Mouse (Mus musculus) hindbrain, embryonic 13.5 days (tissue): ENCODE data around the gene Gm10518. TPM values are rescaled to one million over a fixed set of nuclear protein-coding genes. Genes with fewer than 3 reads are reported as not detected.
"Not testable (repeated sequence)": the region's sequence is repeated elsewhere in the genome, so short reads cannot be mapped to it uniquely, and the experiment has no call there.

Source experiments
- ATAC-seq: fragments of 200-750 bp; cut with Nextera tagmentation; 2 replicates; pipeline ENCODE4 v1.8.0; 2017; ENCODE audit warnings: moderate TSS enrichment; ENCODE audit not compliant: low FRiP score
- H3K27ac ChIP-seq: fragments of 300-500 bp; sonication (generic); 2 replicates; pipeline ENCODE4 v1.5.1; 2015; ENCODE audit warnings: inconsistent platforms, mild to moderate bottlenecking, moderate library complexity
- H3K27me3 ChIP-seq: fragments of 300-500 bp; sonication (generic); 2 replicates; pipeline ENCODE4 v1.6.1; 2015; ENCODE audit warnings: mild to moderate bottlenecking, inconsistent platforms
- H3K36me3 ChIP-seq: fragments of 300-500 bp; sonication (generic); 2 replicates; pipeline ENCODE4 v1.6.1; 2015; ENCODE audit warnings: mild to moderate bottlenecking, inconsistent platforms
- H3K4me1 ChIP-seq: fragments of 300-500 bp; sonication (generic); replicated peaks from 2 replicates; pipeline ENCODE4 v1.6.1; 2015; ENCODE audit warnings: inconsistent platforms
- H3K4me2 ChIP-seq: fragments of 300-500 bp; sonication (generic); 2 replicates; pipeline ENCODE4 v1.6.1; 2015; ENCODE audit warnings: inconsistent platforms, mild to moderate bottlenecking, moderate library complexity
- H3K4me3 ChIP-seq: fragments of 300-500 bp; sonication (generic); 2 replicates; pipeline ENCODE4 v1.5.1; 2015; ENCODE audit warnings: mild to moderate bottlenecking, inconsistent platforms
- H3K9ac ChIP-seq: fragments of 300-500 bp; sonication (generic); 2 replicates; pipeline ENCODE4 v1.6.1; 2015; ENCODE audit warnings: mild to moderate bottlenecking, inconsistent platforms
- H3K9me3 ChIP-seq: fragments of 300-500 bp; sonication (generic); 2 replicates; pipeline ENCODE4 v1.6.1; 2016; ENCODE audit warnings: inconsistent platforms
- WGBS: fragments of 180-500 bp; shearing (Covaris S2); methylation state at CpG from one replicate; pipeline ENCODE4 v1.1.7; 2015; 5-methylcytosine and 5-hydroxymethylcytosine counted together
- polyA plus RNA-seq: library from polyadenylated mRNA; unstranded; fragments of >200 nt; fragmentation: Nextera tagmentation; extraction: Ambion mirVana; gene quantifications from 2 replicates; pipeline ENCODE4 v1.2.1, GENCODE M21; 2015

Gene Gm10518
- polyA plus RNA-seq, 1 experiment from 2014 or later = not detected

DNA sequence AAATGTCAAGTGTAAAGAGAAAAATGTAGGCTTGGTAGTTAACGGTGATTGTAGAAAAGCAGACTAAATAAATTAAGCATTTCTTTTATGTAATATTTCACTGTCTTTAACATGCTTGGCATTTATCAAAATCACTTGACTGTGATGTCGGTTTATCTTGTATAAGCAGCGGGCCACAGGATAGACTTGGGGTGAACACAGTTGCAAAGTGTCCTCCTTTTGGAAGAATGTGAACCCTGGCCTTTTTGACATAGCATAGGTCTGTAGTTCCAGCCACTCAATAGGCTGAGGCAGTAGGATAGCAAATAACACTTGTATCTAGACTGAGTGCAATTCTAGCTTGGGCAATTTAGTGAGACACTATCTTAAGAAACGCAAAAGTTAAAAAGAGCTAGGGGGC is 4.3 kb downstream of the Gm10518 start:
- Histone ChIP-seq H3K9me3 (no peaks in the 10 kb centered on the region), H3K4me2 (no peak overlapping the region), H3K36me3 (no peaks in the 10 kb centered on the region), H3K4me3 (no peak overlapping the region), H3K27ac (no peak overlapping the region), H3K27me3 (no peaks in the 10 kb centered on the region), H3K9ac (no peak overlapping the region), H3K4me1 (peaks cover 8% of the 10 kb centered on the region)
- ATAC-seq = no peak
- WGBS = 90% methylated on average over 4 of the region's 4 CpGs

DNA sequence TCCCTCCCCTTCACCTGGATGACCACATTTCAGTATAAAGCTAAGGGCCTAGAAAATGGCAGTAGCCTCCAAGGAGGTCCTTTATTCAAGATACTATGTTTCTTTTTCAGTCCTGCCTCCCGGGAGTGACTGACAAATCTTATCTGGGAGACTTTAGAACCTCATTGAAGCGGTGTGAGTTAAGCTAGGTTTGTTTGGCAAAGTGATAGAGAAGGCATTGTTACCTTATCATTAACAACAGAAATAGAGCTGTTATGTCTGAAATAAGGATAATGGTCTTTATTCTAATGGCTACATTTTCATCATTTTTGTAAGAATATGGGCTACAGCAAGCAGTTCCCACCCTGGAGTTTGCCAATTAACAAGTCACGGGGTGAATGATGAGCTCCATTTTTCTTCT is 5.1 kb downstream of the Gm10518 start:
- no peak overlapping the region for H3K27ac ChIP-seq
- no peaks in the 10 kb centered on the region for H3K36me3 ChIP-seq
- WGBS = 89% methylated on average over 3 of the region's 3 CpGs
- no peaks in the 10 kb centered on the region for H3K9me3 ChIP-seq
- no peaks in the 10 kb centered on the region for H3K27me3 ChIP-seq
- H3K4me1 ChIP-seq = peaks cover 4% of the 10 kb centered on the region; the same call in 1 of the 2 replicates
- H3K4me3 ChIP-seq = no peak overlapping the region
- H3K9ac ChIP-seq = no peak overlapping the region
- ATAC-seq = no peak
- no peak overlapping the region for H3K4me2 ChIP-seq

DNA sequence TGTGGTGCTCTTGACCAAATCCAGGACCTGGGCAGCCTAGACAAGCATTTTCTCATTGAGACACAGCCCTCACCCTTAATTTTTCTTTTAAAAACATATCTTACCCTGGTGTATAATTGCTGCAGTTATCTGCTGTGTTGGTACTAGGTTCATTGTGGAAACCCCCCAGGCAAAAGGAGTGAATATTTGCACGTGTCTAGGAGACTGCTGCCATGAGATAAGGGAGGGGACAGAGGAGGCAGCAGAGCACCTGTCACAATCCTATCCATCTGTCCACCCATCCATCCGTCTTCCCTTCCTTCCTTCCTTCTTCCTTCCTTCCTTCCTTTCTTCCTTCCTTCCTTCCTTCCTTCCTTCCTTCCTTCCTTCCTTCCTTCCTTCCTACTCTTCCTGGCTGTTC is 10.2 kb downstream of the Gm10518 start:
- WGBS = 64% methylated on average over 2 of the region's 2 CpGs
- H3K4me2 ChIP-seq = no peak overlapping the region
- no peak overlapping the region for H3K4me3 ChIP-seq
- ATAC-seq = no peak
- no peak overlapping the region for H3K27ac ChIP-seq
- no peaks in the 10 kb centered on the region for H3K36me3 ChIP-seq
- H3K9ac ChIP-seq = no peak overlapping the region
- H3K4me1 ChIP-seq = no peaks in the 10 kb centered on the region
- H3K9me3 ChIP-seq = no peaks in the 10 kb centered on the region
- H3K27me3 ChIP-seq = no peaks in the 10 kb centered on the region

DNA sequence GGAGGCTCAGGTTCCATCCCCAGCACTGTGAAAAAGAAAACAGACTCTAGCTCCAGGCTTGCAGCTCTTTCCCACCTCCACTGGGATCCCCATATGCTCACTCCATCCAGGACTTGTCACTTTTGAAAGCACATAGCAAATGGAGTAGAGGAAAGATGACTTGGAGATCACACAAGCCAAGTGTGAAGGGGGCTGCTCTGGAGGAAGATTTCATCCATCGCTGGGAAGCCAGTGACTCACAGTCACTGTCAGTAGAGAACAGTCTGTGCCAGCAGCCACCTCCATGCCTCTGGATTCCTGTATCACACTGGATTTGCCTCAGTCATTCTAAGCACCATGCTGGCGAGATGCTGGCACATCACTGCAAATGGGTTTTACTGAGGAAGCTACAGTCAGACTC is 11.4 kb downstream of the Gm10518 start:
- Histone ChIP-seq H3K27me3 (no peaks in the 10 kb centered on the region), H3K9ac (no peak overlapping the region), H3K4me3 (no peak overlapping the region), H3K4me2 (no peak overlapping the region), H3K27ac (no peak overlapping the region), H3K9me3 (no peaks in the 10 kb centered on the region), H3K36me3 (no peaks in the 10 kb centered on the region), H3K4me1 (no peaks in the 10 kb centered on the region)
- ATAC-seq = no peak
- WGBS = 84% methylated on average over 2 of the region's 2 CpGs

DNA sequence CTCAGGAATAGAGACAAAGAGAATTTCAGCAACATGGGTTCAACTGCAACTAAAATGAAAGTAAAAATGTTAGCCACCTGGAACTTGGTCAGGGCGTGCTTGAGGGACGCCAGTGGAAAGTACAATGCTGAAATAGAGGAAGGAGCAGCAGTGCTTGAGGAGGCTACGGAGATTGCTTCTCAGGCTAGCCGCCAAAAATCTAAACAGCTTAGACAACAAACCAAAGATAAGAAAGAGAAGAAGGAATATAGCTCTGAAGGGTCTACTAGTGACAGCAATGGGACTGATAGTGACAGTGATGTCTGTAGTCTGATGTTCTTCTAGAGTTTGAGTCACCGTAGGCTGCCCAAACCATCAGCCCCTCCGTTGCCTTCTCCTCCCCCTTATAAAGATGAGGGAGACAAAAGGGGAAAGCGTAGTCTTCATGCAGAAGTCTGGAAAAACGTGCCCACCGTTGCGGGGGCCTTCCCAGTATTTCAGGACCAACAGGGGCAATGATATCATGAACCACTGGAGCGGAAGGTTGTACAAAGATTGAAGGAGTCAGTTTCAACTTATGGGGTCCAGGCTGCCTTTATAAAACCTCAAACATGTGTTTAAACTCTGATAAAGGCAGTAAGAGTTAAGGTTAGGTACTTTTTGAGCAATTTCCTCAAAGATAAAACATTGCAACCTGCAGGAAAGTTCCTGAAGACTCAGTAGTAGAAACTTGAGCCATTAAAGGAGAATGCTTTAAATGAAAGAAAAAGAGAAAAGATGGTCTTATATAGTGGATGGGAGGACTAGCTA is 15.5 kb downstream of the Gm10518 start:
- not testable (repeated sequence) for H3K27me3 ChIP-seq, ATAC-seq, H3K4me3 ChIP-seq, H3K9ac ChIP-seq, H3K27ac ChIP-seq, H3K4me1 ChIP-seq, H3K36me3 ChIP-seq, H3K4me2 ChIP-seq, H3K9me3 ChIP-seq
- WGBS = 90% methylated on average over 11 of the region's 11 CpGs

DNA sequence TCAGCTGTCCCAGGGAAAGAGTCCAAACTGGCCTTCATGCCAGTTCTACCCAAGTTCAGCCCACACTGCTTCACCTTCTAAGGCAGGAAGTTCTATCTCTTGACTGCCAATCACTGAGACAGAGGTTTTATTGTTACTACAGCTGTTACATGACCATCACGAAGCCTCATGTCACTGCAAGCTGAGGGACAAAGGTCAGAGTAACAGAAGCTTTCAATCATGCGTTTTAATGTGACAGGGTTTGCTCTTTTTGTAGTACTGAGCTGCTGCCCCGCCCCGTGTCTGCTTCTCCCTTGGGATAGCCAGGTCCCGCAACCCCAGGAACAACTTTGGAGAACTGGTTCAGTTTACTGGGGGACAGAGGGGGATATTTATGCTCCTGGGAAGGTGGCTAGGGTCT is 21.4 kb downstream of the Gm10518 start:
- H3K9me3 ChIP-seq = no peaks in the 10 kb centered on the region
- no peak overlapping the region for H3K27ac ChIP-seq
- no peak overlapping the region for H3K9ac ChIP-seq
- no peaks in the 10 kb centered on the region for H3K4me1 ChIP-seq
- no peak overlapping the region for H3K4me2 ChIP-seq
- no peaks in the 10 kb centered on the region for H3K36me3 ChIP-seq
- no peak overlapping the region for H3K4me3 ChIP-seq
- WGBS = 74% methylated on average over 5 of the region's 5 CpGs
- ATAC-seq = no peak
- no peaks in the 10 kb centered on the region for H3K27me3 ChIP-seq

DNA sequence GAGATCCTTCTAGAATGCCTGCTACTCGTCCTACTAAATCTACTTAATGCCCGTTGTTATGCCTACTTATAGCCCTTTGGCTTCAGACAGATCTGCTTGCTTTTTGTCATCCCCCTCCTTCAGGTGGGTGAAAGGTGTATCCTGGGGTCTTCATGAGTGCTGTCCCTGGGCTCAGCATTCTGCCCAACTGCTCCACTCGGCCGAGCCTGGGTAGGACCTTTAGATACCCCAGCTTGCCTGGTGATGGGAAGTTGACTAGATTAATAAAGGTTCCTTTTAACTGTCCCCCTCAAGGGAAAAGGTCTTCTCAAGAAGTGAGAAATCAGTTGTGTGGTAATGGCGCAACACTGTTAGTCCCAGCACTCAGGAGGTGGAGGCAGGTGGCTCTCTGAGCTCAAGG is 24.9 kb downstream of the Gm10518 start:
- WGBS = 93% methylated on average over 5 of the region's 5 CpGs
- Histone ChIP-seq H3K9me3 (no peaks in the 10 kb centered on the region), H3K4me2 (no peak overlapping the region), H3K9ac (no peak overlapping the region), H3K4me1 (no peaks in the 10 kb centered on the region), H3K36me3 (no peaks in the 10 kb centered on the region), H3K27ac (no peak overlapping the region), H3K4me3 (no peak overlapping the region), H3K27me3 (no peaks in the 10 kb centered on the region)
- no peak for ATAC-seq

DNA sequence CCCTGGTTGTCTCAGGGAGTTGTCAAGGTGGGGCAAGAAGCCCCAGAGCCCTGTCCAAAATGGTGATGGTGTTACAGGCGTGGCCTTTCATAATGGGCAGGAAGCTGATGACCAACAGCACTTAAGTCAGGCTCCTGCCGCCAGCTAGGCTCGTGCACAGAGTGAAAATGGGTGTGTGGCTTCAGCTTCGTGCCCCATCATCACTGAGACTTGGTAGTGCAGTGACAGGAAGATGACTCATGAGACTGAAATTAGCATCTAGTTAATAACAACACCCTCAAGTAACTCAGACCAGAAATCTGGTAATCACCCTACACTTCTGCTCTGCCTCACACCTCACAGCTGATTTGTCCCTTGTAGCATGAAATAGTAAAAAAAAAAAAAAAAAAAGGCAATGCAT is 25.7 kb downstream of the Gm10518 start:
- 77% methylated on average over 4 of the region's 4 CpGs for WGBS
- H3K36me3 ChIP-seq = no peaks in the 10 kb centered on the region
- H3K9me3 ChIP-seq = no peaks in the 10 kb centered on the region
- no peak for ATAC-seq
- no peaks in the 10 kb centered on the region for H3K4me1 ChIP-seq
- H3K27me3 ChIP-seq = no peaks in the 10 kb centered on the region
- H3K4me2 ChIP-seq = no peak overlapping the region
- H3K4me3 ChIP-seq = no peak overlapping the region
- H3K27ac ChIP-seq = no peak overlapping the region
- no peak overlapping the region for H3K9ac ChIP-seq

DNA sequence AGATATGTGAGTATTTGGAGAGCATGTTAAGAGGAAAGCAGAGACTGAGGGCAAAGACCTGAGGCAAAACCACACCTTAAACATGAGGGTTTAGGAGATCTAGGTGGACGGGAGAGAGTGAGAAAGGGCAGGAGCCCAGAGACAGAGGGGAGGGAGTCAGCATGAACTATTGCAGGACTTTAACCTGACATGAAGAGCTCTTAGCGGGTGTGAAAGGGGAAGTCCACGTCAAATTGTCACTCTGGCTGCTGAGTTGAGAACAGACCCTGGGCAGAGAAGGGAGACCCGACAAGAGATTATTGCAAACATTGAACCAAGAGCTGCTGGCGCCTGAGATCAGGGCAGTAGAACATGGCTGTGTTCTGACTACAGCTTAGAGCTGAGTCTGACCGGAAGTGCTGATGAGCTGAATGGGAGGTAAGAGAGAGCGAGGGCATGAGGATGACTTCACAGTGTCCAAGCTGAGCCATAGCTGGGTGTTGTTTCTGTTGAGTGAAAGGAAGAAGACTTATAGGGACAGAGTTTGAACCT is 29.6 kb downstream of the Gm10518 start:
- no peak overlapping the region for H3K4me2 ChIP-seq
- ATAC-seq = no peak
- H3K27me3 ChIP-seq = no peaks in the 10 kb centered on the region
- WGBS = 88% methylated on average over 7 of the region's 7 CpGs
- H3K4me1 ChIP-seq = no peaks in the 10 kb centered on the region
- peaks cover 4% of the 10 kb centered on the region; the same call in 1 of the 2 replicates for H3K9me3 ChIP-seq
- no peaks in the 10 kb centered on the region for H3K36me3 ChIP-seq
- H3K9ac ChIP-seq = no peak overlapping the region
- H3K4me3 ChIP-seq = no peak overlapping the region
- H3K27ac ChIP-seq = no peak overlapping the region

DNA sequence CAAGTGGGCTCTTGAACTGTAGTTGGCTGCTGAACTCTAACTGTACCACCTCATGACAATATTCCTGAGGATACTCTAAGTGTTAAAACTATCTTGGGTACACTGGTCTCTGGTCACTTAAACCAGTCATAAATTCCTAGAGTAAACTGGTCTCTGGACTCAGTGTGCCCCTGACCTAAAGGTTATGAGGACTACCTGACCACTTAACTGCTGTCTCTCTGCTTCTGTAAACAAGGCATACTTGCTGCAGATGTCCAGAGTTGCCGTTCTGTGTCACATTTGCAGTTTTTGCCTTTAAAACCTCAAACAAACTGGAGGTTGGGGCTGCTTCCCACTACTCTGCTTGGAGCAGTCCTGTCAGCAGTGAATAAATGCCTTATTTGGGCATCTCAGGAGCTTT is 30.4 kb downstream of the Gm10518 start:
- Histone ChIP-seq H3K4me3 (no peak overlapping the region), H3K9ac (no peak overlapping the region), H3K27ac (no peak overlapping the region), H3K9me3 (peaks cover 4% of the 10 kb centered on the region; the same call in 1 of the 2 replicates), H3K36me3 (no peaks in the 10 kb centered on the region), H3K27me3 (no peaks in the 10 kb centered on the region), H3K4me2 (no peak overlapping the region), H3K4me1 (no peaks in the 10 kb centered on the region)
- WGBS = 90% methylated on average over 1 of the region's 1 CpGs
- no peak for ATAC-seq

DNA sequence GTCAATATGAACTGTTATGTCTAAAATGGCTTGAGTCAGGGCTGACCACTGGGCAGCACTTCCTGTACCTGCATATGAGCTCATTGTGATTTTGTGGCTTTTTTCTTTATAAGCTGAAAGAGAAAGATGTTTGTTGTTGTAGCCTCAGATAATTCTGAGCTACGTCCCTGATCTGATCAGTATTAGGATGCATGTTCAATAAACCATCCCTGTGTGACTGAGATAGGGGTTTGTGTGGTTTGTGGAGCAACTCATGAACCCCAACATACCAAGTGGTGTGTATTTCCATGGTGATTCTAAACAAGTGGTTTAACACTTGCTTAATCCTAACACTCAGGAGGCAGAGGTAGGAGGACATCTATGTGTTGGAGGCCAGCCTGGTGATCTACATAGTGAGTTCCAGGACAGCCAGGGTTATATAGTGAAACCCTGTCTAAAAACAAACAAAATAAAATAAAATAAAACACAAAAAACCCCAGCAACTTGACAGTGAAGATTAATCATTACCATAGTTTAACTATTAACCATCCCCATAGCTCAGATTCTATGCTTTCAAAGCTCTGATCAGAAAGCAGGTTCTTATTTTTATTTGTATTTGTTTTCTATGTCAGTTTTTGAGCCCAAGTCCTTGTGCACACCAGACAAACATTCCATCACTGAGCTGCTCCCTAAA is 32.7 kb downstream of the Gm10518 start:
- Histone ChIP-seq H3K4me3 (no peak overlapping the region), H3K4me2 (no peak overlapping the region), H3K9ac (no peak overlapping the region), H3K27me3 (no peaks in the 10 kb centered on the region), H3K36me3 (no peaks in the 10 kb centered on the region), H3K9me3 (peaks cover 4% of the 10 kb centered on the region; the same call in 1 of the 2 replicates), H3K4me1 (no peaks in the 10 kb centered on the region), H3K27ac (no peak overlapping the region)
- no peak for ATAC-seq
- 100% methylated on average over 1 of the region's 1 CpGs for WGBS

DNA sequence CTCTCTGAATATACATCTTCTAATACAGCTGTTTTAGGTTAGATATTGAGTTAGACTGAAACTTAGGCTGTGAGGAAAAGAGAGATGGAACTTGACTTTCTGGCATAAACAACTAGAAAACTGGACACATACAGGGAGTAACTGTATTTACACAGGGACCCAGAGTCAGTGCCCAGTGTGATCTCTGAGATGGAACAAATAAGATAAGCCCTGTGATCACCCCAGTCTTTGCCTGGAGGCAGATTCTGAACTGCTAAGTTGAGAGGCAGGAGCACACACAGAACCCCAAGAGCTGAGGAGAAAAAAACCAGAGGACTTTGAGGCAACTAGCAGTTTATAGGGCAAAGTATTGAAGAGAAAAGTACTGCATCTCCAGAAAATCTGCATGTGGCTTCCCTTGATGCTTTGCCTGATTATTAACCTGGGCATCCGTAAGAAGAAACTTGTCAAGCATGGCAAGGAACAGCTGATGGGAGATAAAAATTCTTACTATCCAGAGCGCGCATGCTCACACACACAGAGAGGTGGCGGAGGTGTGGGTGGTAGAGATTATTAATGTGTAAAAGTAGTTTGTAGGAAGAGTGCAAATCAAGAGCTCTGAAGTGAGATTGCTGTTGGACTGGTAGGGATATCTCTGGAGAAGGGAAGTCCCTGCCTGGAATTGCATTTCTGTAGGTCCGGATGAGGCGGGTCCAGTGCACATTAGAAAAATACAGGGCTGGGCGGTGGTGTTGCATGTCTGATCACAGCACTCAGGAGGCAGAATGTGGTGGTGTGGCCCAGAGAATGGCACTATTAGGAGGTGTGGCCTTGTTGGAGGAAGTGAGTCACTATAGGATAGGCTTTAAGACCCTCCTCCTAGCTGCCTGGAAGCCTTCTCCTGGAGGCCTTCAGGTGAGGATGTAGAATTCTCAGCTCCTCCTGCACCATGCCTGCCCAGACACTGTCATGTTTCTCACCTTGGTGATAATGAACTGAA is 33.5 kb downstream of the Gm10518 start:
- no peak for ATAC-seq
- H3K4me2 ChIP-seq = no peak overlapping the region
- H3K27ac ChIP-seq = no peak overlapping the region
- no peaks in the 10 kb centered on the region for H3K27me3 ChIP-seq
- H3K9ac ChIP-seq = no peak overlapping the region
- no peaks in the 10 kb centered on the region for H3K4me1 ChIP-seq
- no peaks in the 10 kb centered on the region for H3K36me3 ChIP-seq
- peaks cover 4% of the 10 kb centered on the region; the same call in 1 of the 2 replicates for H3K9me3 ChIP-seq
- 96% methylated on average over 7 of the region's 7 CpGs for WGBS
- H3K4me3 ChIP-seq = no peak overlapping the region
